Mouse (Mus musculus): ENCODE measurements at regions not wholly inside any gene's neighbourhood (a gene's known extent, or its start where the extent isn't known, plus 50 kb on each side); places are given as distances from the start of the nearest gene placed in this dataset.

GRCm38 (mm10) chr9:14024216-14024615 is 196.7 kb downstream of the Fam76b start:
- TF ChIP-seq CTCF (IDR thresholded peaks at IDR 0.05; ENCODE audit: insufficient read depth, low read length), result no peak
- TF ChIP-seq POLR2A (IDR thresholded peaks at IDR 0.05; ENCODE audit: borderline replicate concordance, extremely low read depth, low read depth, low read length), result no peak
